Mouse (Mus musculus) liver, embryonic 12.5 days (tissue): Measurements from ENCODE around the gene Slc9a5. TPM values are rescaled to one million over a fixed set of nuclear protein-coding genes. Genes with fewer than 3 reads are reported as not detected.

Experiments used
- ATAC-seq: fragments of 200-750 bp; cut with Nextera tagmentation; 2 replicates; pipeline ENCODE4 v1.8.0; 2017; ENCODE audit warnings: moderate number of reproducible peaks, mild to moderate bottlenecking, moderate library complexity
- H3K27ac ChIP-seq: fragments of 300-500 bp; sonication (generic); 2 replicates; pipeline ENCODE4 v1.5.1; 2016; ENCODE audit warnings: mild to moderate bottlenecking
- H3K27me3 ChIP-seq: fragments of 300-500 bp; sonication (generic); replicated peaks from 2 replicates; pipeline ENCODE4 v1.6.1; 2016; ENCODE audit warnings: mild to moderate bottlenecking, moderate library complexity
- H3K36me3 ChIP-seq: fragments of 300-500 bp; sonication (generic); 2 replicates; pipeline ENCODE4 v1.6.1; 2016; ENCODE audit warnings: mild to moderate bottlenecking, moderate library complexity
- H3K4me1 ChIP-seq: fragments of 300-500 bp; sonication (generic); 2 replicates; pipeline ENCODE4 v1.6.1; 2016
- H3K4me2 ChIP-seq: fragments of 300-500 bp; sonication (generic); 2 replicates; pipeline ENCODE4 v1.6.1; 2016; ENCODE audit warnings: mild to moderate bottlenecking, moderate library complexity
- H3K4me3 ChIP-seq: fragments of 300-500 bp; sonication (generic); 2 replicates; pipeline ENCODE4 v1.5.1; 2016; ENCODE audit warnings: mild to moderate bottlenecking, moderate library complexity
- H3K9ac ChIP-seq: fragments of 300-500 bp; sonication (generic); 2 replicates; pipeline ENCODE4 v1.6.1; 2016; ENCODE audit warnings: mild to moderate bottlenecking, moderate library complexity
- H3K9me3 ChIP-seq: fragments of 300-500 bp; sonication (generic); replicated peaks from 2 replicates; pipeline ENCODE4 v1.6.1; 2016; ENCODE audit warnings: mild to moderate bottlenecking, moderate library complexity
- WGBS: fragments of 180-500 bp; shearing (Covaris S2); methylation state at CpG from one replicate; pipeline ENCODE4 v1.1.7; 2016; ENCODE audit not compliant: insufficient replicate concordance; 5-methylcytosine and 5-hydroxymethylcytosine counted together
- polyA plus RNA-seq: library from polyadenylated mRNA; unstranded; fragments of >200 nt; fragmentation: Nextera tagmentation; extraction: Ambion mirVana; gene quantifications from 2 replicates; pipeline ENCODE4 v1.2.1, GENCODE M21; 2016

Slc9a5 gene
- polyA plus RNA-seq, 1 experiment from 2014 or later = 0.42 TPM

DNA sequence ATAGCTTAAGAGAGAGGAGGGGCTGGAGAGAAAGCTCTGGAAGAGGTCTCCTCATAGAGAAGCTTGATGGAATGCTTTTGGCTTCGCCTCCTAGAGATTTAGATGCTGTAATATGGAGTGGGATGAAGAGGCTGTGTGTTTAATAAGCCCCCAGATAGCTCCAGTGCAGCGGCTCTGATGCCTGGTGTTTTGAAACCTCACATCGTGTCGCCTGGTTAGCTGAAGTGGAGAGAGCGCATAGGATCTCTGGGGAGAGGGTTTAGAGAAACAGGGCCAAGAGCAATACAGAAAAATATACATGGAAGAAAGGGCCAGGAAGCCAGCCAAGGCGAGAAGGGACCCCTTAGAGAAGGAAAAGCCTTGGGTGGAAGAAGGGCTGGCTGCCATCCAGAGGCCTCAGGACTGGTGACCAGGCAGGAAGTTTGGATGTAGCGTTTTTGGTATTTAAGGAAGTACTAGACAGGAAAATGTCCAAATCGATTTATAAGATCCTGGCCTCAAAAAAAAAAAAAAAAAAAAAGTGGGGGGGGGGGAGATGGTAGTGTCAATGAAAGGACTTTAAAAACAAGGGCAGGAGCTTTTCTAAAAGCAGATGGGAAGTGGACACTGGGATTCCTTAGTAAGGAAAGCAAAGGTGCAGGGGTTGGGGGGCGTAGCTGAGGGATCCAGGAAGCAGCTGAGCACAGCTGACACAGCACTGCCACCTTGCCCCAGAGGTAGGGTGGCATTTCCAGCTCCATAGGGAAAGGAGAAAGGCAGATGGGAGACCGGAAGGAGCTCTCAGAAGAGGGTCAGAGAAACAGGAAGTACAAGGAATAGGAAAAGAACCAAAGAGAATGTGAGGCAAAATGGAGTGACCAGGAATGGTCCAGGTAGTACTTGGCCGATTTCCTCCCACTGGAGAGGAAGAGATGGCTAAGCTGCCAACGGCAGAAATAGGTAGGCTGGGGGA lies 13.4 kb downstream of the Slc9a5 start:
- WGBS = 54% methylated on average over 12 of the region's 12 CpGs
- Histone ChIP-seq H3K4me3 (no peak overlapping the region), H3K4me1 (no peaks in the 10 kb centered on the region), H3K4me2 (no peak overlapping the region), H3K27ac (no peak overlapping the region), H3K27me3 (peaks cover 10% of the 10 kb centered on the region), H3K9ac (no peak overlapping the region), H3K36me3 (no peaks in the 10 kb centered on the region), H3K9me3 (no peaks in the 10 kb centered on the region)
- ATAC-seq = no peak

DNA sequence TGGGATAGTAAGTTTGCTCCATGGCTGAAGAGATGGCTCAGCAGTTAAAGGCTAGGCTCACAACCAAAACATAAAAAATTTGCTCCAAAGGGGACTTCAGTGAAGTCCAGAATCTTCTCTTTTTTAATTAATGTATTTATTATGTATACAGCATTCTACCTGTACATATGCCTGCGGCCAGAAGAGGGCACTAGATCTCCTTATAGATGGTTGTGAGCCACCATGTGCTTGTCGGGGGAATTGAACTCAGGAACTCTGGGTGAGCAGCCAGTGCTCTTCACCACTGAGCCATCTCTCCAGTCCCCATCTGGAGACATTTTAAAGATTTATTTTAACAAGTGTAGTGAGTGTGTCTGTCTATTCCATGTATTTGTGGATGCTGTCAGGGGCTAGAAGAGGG lies 18.5 kb downstream of the Slc9a5 start:
- Histone ChIP-seq H3K4me3 (no peak overlapping the region), H3K27ac (no peak overlapping the region), H3K27me3 (peaks cover 4% of the 10 kb centered on the region), H3K4me1 (no peaks in the 10 kb centered on the region), H3K9me3 (no peaks in the 10 kb centered on the region), H3K4me2 (no peak overlapping the region), H3K36me3 (no peaks in the 10 kb centered on the region), H3K9ac (no peak overlapping the region)
- ATAC-seq = no peak
- WGBS = 41% methylated on average over 2 of the region's 2 CpGs

DNA sequence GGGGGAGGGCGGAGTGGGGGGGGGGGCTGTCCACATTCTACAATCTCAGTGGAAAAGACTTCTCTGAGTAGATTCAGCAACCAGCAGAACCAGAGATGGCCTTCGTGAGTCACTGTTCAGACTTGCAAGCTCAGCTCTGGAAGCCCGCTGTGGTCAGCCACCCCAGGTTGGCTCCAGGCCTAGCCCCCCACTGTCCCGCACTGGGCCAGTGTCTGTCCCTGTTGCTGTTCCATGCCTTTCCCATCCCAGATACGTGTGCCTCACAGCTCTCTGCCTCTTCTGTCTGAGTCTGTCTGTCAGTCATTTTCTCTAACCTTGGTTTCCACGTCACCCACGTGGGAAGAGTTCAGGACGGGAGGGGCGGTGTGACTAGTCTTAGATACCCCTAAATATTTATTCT lies 23.8 kb downstream of the Slc9a5 start:
- H3K9ac ChIP-seq = no peak overlapping the region
- ATAC-seq = no peak
- peaks cover 20% of the 10 kb centered on the region for H3K4me1 ChIP-seq
- no peak overlapping the region for H3K27ac ChIP-seq
- peaks cover 14% of the 10 kb centered on the region for H3K27me3 ChIP-seq
- peaks cover 4% of the 10 kb centered on the region; the same call in 1 of the 2 replicates for H3K9me3 ChIP-seq
- H3K36me3 ChIP-seq = no peaks in the 10 kb centered on the region
- WGBS = 69% methylated on average over 9 of the region's 9 CpGs
- no peak overlapping the region for H3K4me2 ChIP-seq
- no peak overlapping the region for H3K4me3 ChIP-seq

DNA sequence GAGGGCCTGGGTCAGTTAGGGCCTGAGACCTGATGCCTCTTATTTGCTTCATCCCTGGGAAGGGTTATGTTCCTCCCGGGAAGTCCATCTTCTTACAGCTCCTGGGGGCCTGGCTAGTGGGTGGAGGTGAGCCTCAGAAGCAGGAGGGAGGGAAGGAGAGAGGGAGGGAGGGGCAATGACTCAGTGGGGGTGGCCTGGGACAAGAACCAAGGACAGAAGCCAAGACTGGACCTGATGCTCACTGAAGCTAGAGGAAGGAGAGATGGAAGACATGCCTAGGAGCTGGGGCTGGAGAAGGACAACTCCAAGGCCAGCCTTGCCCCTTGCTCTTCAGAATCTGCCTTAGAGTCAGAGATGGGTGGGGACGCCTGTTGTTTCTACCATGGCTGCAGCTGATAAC lies 24.4 kb downstream of the Slc9a5 start, which contains the start of gene Plekhg4:
Gene Plekhg4, plus strand, starts transcription at position 243 of the 400 bp plus-strand sequence.
- Histone ChIP-seq H3K36me3 (no peaks in the 10 kb centered on the region), H3K27me3 (peaks cover 16% of the 10 kb centered on the region), H3K4me3 (no peak within 1 kb of the TSS), H3K9ac (no peak within 1 kb of the TSS), H3K4me1 (peaks cover 20% of the 10 kb centered on the region), H3K9me3 (peaks cover 4% of the 10 kb centered on the region; the same call in 1 of the 2 replicates), H3K4me2 (peak within 1 kb of the TSS; percentile 51; the same call in 1 of the 2 replicates), H3K27ac (no peak within 1 kb of the TSS)
- WGBS = 38% methylated on average over 2 of the region's 2 CpGs
- ATAC-seq = no peak

DNA sequence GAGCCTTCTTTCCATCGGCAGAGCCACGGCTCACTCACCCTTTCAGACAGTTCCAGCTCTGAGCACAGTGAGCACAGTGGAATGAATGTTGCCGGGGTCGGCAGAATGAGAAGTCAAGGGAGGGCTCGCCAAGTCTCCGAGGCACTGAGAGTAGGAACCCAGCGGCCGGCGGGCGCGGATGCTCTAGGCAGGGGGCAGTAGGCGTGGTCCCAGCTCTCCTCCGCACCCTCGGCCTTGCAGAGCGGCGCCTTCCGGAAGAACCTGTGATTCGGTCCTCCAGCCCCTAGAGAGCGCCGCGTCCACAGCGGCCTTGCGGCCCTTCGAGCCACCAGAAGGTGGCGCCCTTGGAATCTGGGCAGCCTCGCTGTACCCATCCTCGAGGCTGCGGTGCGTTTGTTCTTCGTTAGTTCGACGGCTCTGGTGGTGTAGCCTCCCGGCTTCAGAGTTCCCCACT lies 25.9 kb downstream of the Slc9a5 start:
- WGBS = 30% methylated on average over 33 of the region's 33 CpGs
- Histone ChIP-seq H3K4me2 (peak overlapping the region; percentile 51), H3K27me3 (peaks cover 22% of the 10 kb centered on the region), H3K4me3 (peak overlapping the region; percentile 20), H3K27ac (no peak overlapping the region), H3K36me3 (no peaks in the 10 kb centered on the region), H3K9ac (no peak overlapping the region), H3K4me1 (peaks cover 20% of the 10 kb centered on the region), H3K9me3 (peaks cover 4% of the 10 kb centered on the region; the same call in 1 of the 2 replicates)
- ATAC-seq = no peak

DNA sequence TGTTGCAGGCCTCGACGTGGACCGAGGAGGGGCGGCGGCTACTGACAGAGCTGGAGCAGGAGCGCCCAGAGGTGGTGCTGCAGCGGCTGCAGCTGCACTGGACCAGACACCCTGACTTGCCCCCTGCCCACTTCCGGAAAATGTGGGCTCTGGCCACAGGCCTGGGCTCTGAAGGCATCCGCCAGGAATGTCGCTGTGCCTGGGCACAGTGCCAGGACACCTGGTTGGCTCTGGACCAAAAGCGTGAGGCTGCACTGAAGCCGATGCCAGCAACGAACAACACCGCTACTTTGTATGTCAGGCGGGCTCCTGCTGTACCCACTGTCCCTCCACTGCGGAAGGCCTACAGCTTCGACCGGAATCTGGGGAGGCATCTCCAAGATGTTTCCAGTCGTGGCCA lies 30.0 kb downstream of the Slc9a5 start:
- Histone ChIP-seq H3K36me3 (no peaks in the 10 kb centered on the region), H3K27me3 (peaks cover 26% of the 10 kb centered on the region), H3K27ac (no peak overlapping the region), H3K4me2 (no peak overlapping the region), H3K9ac (no peak overlapping the region), H3K4me1 (peaks cover 10% of the 10 kb centered on the region), H3K4me3 (no peak overlapping the region), H3K9me3 (peaks cover 4% of the 10 kb centered on the region; the same call in 1 of the 2 replicates)
- 67% methylated on average over 19 of the region's 19 CpGs for WGBS
- ATAC-seq = no peak

DNA sequence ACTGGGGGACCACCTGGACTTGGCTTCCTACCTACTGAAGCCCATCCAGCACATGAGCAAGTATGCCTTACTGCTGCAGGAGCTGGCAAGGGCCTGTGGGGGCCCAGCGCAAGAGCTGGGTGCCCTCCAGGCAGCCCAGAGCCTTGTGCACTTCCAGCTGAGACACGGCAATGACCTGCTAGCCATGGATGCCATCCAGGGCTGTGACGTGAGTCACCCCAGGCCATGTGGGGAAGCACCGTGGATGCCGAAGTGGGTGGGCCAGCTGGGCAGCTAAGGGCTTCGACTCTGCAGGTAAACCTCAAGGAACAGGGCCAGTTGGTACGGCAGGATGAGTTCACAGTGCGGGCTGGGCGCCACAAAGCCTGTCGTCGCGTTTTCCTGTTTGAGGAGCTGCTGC lies 31.7 kb downstream of the Slc9a5 start:
- Histone ChIP-seq H3K9ac (no peak overlapping the region), H3K4me2 (no peak overlapping the region), H3K27ac (no peak overlapping the region), H3K4me1 (no peaks in the 10 kb centered on the region), H3K27me3 (peaks cover 18% of the 10 kb centered on the region), H3K9me3 (no peaks in the 10 kb centered on the region), H3K4me3 (no peak overlapping the region), H3K36me3 (no peaks in the 10 kb centered on the region)
- 71% methylated on average over 12 of the region's 12 CpGs for WGBS
- ATAC-seq = no peak

DNA sequence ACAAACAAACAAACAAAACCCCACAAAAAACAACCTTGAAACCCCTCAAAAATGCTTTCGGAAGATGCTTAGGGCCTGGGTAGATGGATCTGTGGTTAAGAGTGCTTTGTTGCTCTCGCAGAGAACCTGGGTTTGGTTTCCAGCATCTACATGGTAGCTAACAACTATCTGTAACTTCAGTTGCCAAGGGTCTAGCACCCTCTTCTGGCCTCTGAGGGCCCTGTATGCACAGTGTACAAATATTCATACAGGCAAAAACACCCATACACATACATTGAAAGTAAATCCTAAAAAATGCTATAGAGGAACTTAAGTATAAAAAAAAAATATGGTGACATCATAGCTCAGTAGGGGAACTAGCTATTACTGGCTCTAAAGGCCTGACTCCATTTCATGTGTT lies 35.4 kb downstream of the Slc9a5 start:
- H3K4me3 ChIP-seq = no peak overlapping the region
- no peak for ATAC-seq
- no peak overlapping the region for H3K9ac ChIP-seq
- WGBS = 82% methylated on average over 2 of the region's 2 CpGs
- H3K9me3 ChIP-seq = no peaks in the 10 kb centered on the region
- H3K4me1 ChIP-seq = no peaks in the 10 kb centered on the region
- H3K4me2 ChIP-seq = no peak overlapping the region
- H3K36me3 ChIP-seq = no peaks in the 10 kb centered on the region
- peaks cover 9% of the 10 kb centered on the region; the same call in 1 of the 2 replicates for H3K27me3 ChIP-seq
- H3K27ac ChIP-seq = no peak overlapping the region

DNA sequence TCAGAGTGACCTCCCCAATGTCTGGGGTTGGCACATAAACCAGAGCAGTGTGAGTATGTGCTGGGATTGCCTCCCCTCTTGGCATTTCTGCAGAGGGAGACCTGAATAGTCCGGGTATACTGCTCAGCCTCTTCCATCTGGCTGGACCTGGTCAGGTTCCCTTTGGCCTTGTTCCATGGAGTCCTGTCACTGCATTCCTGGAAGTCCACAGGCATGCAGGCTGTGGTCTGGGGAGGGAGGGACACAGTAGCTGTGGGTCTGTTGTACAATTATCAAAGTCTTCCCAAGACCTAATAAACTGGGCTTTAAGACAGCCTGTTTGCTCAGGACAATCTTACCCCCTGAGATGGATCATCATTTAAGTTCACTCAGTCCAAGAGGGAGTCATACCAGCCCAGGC lies 38.5 kb downstream of the Slc9a5 start:
- Histone ChIP-seq H3K4me3 (no peak overlapping the region), H3K4me1 (no peaks in the 10 kb centered on the region), H3K9ac (no peak overlapping the region), H3K27me3 (0 out of 2 replicates have a peak, but pooled peaks cover 9% of the 10 kb centered on the region), H3K9me3 (no peaks in the 10 kb centered on the region), H3K4me2 (no peak overlapping the region), H3K27ac (no peak overlapping the region), H3K36me3 (no peaks in the 10 kb centered on the region)
- ATAC-seq = no peak
- WGBS = 47% methylated on average over 1 of the region's 1 CpGs

DNA sequence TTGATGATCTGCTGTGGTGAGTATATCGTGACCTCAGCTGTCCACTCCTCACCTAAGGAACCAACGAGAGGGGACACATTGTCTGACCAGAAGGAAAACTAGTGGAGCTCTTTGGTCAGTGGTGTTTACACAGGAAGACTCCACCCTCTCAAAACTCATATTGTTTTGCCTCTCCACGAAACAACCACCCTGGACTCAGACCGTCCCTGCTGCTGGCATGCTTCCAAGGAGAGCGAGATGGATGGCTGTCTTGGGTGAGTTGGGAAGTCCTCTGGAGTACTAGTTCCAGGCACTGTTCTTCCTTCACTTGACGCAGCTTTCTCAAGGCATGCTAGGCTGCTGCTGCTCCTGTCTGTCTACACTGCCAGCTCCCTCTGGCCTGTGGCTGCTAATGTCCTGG lies 40.5 kb downstream of the Slc9a5 start:
- no peaks in the 10 kb centered on the region for H3K4me1 ChIP-seq
- H3K27me3 ChIP-seq = peaks cover 9% of the 10 kb centered on the region; the same call in 1 of the 2 replicates
- H3K9me3 ChIP-seq = no peaks in the 10 kb centered on the region
- H3K4me2 ChIP-seq = no peak overlapping the region
- H3K4me3 ChIP-seq = no peak overlapping the region
- no peaks in the 10 kb centered on the region for H3K36me3 ChIP-seq
- H3K9ac ChIP-seq = no peak overlapping the region
- 55% methylated on average over 6 of the region's 6 CpGs for WGBS
- ATAC-seq = no peak
- no peak overlapping the region for H3K27ac ChIP-seq

DNA sequence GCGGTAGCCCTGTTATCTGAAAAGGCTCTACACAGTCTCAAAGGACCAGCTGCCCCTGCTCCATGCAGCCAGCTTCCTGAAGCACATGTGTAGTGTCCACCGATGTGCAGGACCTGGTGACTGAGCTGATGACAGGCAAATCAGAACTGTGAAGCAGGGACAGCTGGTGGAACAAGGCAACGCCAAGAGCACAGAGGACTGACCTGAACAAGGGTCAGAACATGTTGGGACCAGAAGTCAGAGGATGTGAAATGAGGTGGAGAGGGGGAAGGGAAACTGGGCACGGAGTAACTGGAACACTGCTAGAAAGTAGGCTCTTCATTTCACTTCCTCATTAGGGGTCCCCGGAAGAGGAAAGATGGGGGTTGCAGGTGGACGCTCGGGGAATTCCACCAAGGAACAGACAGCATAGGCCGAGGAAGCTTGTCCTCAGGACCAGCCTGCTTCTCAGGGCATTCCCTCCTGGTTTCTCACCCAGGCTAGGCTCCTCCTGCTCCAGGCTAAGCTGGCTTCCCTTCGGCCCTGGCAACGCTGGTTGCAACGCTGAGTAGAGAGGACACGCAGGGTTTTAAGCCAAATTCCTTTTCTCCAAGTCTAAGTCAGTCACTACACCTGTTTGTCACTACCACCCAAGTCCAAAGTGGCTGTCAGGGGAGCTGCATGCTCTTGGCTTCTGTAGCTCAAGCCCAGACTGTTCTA lies 44.6 kb downstream of the Slc9a5 start:
- Histone ChIP-seq H3K4me2 (no peak overlapping the region), H3K4me1 (no peaks in the 10 kb centered on the region), H3K27me3 (peaks cover 21% of the 10 kb centered on the region; the same call in 1 of the 2 replicates), H3K4me3 (no peak overlapping the region), H3K9ac (no peak overlapping the region), H3K27ac (no peak overlapping the region), H3K36me3 (no peaks in the 10 kb centered on the region), H3K9me3 (no peaks in the 10 kb centered on the region)
- WGBS = 68% methylated on average over 12 of the region's 12 CpGs
- no peak for ATAC-seq

DNA sequence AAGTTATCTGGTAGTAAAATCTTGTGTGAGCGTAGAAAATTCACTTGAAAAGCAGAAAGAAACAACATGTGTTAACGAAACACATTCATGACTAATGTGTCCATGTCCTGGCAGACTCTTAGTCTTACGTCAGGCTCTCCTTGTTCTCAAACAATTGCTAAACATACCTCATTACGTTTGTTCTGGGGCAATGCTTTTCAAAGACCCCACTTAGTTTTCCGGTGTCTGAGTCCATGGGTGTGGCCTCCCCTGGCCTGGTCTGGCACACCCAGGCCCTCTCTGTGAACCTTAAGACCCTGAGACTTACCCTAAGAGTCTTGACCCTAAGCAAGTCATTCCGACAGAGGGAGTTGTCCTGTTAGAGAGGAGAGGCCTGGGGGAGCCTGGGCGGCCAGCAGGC lies 45.3 kb downstream of the Slc9a5 start:
- H3K27me3 ChIP-seq = peaks cover 20% of the 10 kb centered on the region; the same call in 1 of the 2 replicates
- no peak overlapping the region for H3K4me3 ChIP-seq
- no peaks in the 10 kb centered on the region for H3K9me3 ChIP-seq
- ATAC-seq = no peak
- H3K4me1 ChIP-seq = no peaks in the 10 kb centered on the region
- H3K36me3 ChIP-seq = no peaks in the 10 kb centered on the region
- 69% methylated on average over 7 of the region's 7 CpGs for WGBS
- no peak overlapping the region for H3K9ac ChIP-seq
- H3K4me2 ChIP-seq = no peak overlapping the region
- no peak overlapping the region for H3K27ac ChIP-seq
